Mouse (Mus musculus): ENCODE data around the gene Fbxw8.

- TF ChIP-seq CTCF (IDR thresholded peaks at IDR 0.05; ENCODE audit: control insufficient read depth, insufficient read depth, insufficient read length) (no peak), MYOD1 (IDR thresholded peaks at IDR 0.05; ENCODE audit: control insufficient read depth, insufficient read length, low read depth) (no peak), MAX (IDR thresholded peaks at IDR 0.05) (no peak)
Measured at GRCm38 (mm10) chr5:118071766-118072165, 83.5 kb downstream of the Fbxw8 start.
